Mouse (Mus musculus) testis, postnatal 14 days (tissue): ENCODE measurements around the gene Skap2.

Experiments used
- DNase-seq: peaks from one replicate; pipeline ENCODE4 v3.0.0; 2021; ENCODE audit warnings: low spot score

The Skap2 gene

DNA sequence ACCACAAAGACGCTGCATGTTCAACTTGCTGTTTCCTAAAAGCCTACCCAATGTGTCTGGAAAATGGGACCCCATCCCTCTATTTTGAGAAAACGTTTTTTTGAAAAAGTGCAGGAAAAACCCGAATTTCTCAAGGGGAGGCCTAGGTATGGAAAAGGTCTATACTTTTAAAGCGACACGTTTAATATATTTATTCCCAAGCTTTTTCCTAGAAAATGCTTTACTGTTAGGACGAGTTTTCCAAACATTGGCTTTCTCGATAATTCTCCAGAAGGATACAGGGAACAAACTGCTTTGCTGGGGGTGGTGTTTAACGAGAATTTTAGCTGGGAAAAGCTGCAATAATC lies 6.8 kb downstream of the Skap2 start:
- no peak for DNase-seq

DNA sequence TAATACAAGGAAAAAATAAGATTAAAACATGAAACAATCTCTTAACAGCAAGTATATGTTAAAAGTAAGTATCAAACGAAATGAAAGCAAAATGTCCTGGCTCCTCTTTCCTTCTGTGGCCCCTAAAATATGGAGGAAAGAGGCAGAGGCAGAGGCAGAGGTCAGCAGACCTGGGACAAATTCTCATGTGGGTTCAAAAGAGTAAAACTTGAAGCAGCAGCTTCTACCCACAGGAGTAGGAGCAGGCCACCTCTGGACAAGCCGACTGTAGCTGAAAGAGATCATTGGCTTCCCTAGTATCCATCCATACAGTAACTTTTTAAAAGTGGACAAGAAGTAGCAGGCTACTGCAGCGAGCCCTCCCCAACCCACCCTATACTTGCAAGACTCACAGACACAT lies 7.4 kb downstream of the Skap2 start:
- no peak for DNase-seq

DNA sequence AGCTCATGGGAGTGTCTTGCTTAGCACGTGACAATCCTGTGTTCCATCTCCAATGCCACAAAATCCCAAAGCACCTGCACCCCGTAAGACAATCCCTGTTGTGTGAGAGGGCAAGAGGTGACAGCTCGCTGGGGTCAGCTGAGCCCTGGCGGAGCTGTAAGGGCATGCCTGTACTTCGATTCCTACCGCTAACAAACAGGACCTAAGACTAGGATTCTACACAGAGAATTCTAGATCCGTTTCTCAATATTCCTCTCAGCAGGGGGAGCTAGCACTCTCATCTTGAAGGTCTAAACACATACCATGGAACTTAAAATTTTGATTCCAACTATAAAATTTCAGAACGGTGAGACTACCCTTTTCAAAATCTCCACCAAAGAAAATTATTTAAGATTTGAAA lies 9.7 kb downstream of the Skap2 start:
- DNase-seq = no peak

DNA sequence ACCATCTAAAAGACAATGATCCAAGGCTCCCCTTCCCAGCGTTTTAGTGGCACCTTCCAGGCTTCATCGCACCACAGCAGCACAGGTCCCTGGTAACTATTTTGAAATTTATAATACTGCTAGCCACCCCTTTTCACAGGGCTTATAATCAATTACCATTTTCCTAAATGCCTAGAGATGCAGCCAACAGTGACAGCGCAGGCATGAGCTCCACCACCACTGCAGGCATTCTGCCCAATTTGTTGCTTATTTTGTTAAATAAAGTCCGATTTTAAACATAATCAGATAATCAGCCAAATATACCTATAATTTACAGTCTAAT lies 13.2 kb downstream of the Skap2 start:
- no peak for DNase-seq

DNA sequence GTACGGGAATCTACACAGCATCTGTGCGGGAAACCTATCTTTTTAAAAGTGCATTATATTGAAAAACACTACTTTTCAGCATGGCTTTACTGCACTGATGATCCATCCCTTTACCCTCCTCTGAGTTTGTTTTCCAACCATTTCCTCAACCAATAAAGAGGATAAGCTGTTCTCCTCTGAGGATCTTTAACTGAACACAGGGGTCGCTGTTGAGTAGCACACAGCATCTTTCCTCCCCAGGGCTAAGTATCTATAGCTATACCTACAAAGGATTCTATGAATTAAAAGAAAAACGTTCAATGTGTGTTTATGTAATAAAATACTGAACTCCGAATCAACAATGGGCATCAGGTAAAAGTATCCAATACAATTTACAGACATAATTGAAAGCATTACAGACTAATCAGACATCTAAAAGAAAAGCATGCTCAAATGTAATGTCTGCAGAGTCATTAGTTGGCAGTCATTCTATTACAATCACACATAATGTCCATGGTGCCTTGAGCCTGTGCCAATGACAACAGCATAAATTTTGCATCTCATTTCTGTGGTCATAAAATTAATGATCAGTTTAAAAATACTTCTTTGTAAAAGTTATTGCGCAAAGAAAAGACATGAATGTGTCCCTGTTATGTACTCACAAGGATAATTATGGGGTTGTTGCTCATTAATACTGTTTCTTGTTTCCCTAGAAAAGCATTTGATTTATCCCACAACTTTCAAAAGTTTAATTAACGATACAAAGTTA lies 13.8 kb downstream of the Skap2 start:
- DNase-seq = no peak

DNA sequence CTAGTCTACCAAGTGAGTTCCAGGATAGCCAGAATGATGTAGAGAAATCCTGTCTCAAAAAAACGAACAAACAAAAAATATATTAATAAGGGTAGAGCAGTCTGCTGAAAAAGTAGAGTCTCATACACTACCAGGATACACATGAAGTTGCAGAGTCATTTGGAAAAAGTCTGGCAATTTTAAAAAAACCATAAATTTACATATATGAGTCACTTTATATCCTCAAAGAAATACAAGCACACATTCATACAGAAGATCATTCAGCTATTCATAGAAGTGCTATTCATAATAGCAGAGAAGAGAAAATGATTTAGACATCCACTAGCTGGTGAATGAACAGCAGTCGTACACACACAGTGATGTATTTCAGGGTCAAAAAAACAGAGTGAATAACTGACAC lies 24.4 kb downstream of the Skap2 start:
- DNase-seq = no peak

DNA sequence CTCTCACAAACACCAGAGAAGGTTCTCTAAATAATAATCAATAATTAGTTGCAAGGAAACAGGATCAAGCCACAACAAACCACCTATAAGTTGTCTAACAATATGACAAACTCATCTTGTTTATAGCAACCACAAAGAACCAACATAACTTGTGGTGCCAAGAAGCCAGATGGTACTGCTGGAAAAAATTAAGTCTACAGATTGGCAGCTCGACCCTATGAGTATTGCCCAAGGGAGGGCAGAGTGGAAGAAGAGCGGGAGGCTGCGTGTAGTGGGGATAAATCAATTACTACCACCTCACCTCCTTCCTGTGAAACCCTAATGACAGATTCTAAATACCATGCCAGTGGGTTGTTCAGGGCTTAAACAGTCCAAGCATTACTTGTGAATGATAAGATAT lies 34.7 kb downstream of the Skap2 start:
- DNase-seq = no peak

DNA sequence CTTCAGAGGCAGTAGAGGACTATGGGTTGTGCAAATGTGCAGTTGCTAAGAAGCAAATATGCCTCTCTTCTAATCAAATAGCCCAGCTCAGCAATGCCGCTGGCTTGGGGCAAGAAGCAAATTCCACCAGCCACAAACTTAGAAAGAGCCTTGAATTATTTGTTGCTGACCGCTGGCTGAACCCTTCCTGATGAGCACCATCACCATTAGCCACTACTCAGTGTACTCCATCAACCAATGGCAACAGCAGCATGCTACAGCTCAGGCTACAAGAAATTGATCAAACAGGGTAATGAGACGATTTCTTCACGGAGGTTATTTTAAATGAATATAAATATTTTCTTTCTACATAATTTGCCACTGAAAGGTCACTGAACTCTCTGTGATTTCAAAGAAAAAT lies 36.6 kb downstream of the Skap2 start:
- DNase-seq = no peak

DNA sequence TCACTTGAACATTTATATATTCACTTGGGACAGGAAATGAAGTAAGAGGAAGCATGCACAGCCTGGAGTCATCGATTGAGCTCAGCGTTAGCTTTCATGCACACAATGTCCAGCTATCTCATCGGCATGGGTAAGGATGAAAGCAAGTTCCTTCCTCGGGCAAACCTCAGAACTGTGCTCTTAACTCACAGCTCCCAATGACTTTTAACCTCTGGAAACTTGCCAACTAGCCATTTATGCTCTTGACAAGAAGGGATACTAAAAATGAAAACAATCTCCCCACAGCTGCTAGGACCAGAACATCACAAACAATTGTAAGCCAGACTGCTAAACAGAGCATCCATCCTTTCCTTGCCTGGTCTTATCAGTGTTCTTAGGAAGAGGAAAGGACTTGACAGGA lies 53.4 kb downstream of the Skap2 start:
- DNase-seq = no peak

DNA sequence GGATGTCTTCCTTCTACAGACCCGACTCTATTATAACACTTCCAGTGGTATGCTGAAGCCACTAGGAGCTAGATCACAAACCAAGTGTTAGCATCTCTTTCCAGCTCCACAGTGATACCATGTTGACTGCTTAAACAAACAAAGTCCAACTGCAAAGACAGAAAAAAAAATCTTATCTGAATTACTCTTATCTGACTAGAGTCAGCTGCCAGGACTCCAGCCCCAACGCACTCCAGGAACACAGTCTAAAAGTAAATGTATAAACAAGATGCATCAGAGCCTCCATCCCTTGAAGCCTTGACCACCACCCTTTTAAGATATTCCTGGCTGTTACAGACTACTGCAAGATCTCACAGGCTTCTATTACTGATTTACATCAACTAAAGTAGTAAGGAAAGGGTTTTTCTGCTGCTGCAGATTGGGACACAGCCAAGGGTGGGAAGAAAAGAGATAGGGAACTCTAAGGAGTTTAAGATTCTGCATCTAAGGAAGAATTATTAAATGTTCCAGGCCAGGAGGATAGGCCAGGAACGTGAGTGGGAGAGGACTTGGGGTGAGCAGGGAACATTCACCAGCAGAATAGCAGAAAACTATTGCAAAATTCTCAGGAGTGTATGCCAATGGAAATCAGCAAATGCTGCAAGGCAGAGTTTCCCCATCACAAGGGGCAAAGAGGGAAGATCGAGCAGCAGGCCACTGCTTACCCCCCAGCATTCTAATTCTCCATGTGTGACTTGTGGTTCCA lies 56.1 kb downstream of the Skap2 start:
- peak; percentile 14 for DNase-seq

DNA sequence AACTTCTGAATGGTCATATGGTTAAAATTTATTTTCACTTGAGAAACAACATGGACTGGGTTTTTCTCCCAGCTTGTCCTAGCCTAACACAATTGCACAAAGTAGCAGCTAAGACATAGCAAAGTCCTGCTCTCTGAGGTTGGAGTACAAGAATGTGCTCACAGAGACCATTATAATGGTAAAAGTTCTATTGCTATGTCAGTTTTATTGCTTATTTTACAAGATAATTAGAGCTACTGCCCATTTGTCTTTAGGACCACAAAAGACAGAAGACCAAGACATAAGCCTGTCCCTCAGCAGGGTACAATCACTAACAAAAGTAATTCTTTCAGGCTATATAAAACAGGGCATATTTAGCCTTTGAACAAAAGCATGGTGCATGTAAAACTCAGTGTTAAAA lies 64.7 kb downstream of the Skap2 start:
- DNase-seq = no peak

DNA sequence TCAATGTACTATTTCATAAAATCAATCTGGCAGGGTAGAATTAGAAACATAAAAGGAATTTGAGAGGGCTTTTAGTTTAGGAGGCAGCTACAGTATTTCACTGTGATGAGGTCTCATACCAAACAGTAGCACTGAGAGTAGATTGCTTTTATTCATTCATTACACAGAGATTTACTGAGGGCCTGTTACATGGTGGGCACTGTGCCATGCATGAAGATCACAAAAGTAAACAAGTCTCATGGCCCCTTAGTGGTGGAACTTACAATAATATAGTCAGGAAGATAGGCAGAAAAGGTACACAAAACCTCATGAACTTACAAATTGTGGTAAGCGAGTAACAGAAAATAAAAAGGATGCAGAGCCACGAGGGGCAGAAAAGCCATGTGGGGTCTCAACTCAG lies 67.4 kb downstream of the Skap2 start:
- DNase-seq = no peak

DNA sequence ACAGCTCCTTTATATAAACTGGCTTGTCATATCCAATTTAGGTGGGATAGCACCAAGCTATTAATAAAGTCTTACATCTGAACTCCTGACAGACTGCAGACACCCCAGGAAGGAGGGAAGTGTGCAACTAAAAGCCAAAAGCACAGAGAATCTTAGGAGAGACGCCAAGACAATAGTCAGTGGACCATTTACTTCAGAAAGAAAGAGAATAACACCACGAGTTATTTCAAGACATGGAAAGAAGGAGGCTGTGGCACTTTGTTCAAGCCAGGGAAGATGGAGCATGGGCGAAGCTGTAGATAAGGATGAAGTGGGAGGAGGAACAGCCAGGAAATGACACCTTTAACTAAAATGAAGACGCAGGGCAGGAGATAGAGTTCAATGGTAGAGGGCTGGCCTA lies 78.4 kb downstream of the Skap2 start:
- DNase-seq = no peak

DNA sequence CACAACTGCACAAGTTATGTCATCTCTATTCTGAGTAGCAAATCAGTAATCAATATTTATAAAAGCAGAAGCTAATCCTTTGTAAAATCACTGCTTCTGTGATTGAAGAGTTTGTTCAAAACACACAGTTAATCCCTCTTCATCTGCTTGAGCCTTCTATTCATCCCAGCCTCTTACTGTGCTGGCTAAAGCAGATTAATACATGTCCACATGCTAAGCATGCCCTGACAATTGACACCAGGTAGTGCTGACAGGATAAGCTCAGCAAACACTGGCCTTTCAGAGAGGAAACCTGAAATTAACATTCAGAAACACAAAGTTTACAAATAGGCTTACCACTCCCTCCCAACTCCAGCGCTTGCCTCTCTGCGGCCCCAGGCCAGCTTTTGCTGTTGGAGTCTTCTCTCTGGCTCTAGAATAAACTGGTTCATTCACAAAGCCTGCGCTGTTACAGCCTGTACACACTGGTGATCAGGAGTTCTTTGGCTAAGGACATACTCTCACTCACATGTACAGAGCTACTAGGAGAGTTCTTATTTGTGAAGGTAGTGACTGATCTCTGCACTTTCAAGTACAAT lies 79.2 kb downstream of the Skap2 start:
- no peak for DNase-seq

DNA sequence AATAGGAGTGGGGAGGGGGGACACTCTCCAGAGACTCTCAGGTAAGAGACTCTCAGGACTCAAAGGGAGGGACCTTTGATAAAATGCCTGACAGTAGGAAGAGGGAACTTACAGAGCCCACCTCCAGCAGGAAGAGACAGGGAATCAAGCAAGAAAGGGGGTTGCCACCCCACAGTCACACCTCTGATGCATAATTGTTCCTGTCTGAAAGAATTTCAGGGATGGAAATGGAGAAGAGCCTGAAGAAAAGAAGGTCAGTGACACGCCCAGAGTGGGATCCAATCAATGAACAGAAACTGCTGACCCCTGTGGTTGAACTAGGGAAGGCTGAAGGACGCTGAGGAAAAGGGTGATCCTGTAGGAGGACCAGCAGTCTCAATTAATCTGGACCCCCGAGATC lies 85.2 kb downstream of the Skap2 start:
- no peak for DNase-seq

DNA sequence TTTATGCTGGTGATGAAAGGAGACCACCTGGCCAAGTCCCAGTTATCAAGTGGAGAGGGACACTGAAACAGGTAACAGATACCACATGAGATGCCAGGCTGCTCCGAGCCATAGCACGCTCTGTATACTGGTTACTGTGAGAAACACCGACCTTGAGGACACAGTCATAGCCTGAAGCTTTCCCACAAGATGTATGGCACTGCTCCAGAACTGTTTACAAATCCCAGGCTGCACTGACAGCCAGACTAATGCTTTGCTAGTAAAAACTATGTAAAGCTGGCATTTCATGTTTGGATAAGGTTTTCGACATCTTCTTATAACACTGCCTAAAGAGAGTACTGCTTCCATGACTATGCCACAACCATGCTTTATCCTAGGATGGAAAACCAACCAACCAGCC lies 90.5 kb downstream of the Skap2 start:
- DNase-seq = no peak

DNA sequence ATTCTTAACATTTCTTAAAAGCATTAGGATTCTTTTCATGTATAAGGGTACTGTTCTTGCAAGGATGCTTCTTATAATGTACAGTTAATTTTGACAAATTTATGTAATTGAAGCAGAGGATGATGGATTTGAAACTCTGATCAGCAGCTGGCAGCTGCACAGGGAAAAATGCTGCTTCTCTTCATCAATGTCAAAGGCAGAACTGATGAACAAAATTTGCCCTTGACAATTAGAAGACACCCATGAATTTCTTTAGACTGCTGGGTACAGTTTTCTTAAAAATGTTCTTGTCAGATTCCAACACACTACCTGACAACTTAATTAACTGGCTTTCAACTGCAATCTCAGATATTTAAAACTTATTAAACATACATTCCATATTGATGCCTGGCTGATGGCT lies 103.9 kb downstream of the Skap2 start:
- DNase-seq = no peak

DNA sequence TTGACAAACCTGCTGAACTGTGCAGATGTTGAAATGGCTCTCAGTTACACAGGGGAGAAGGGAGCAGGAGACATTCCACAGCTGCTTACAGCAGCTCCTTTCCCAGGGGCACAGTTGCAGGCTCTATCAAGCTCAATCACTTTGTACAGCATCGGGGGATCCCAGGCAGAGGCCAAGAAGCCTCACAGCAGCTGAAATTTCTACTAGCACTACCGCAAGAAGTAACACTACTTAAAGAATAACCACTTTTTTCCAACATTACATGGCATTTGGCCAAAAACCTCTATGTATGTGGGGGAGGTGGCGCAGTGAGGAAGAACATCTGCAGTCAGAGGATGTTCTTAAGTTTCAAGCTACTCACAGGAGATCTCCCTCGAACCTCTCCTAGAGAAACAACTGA lies 106.7 kb downstream of the Skap2 start:
- no peak for DNase-seq

DNA sequence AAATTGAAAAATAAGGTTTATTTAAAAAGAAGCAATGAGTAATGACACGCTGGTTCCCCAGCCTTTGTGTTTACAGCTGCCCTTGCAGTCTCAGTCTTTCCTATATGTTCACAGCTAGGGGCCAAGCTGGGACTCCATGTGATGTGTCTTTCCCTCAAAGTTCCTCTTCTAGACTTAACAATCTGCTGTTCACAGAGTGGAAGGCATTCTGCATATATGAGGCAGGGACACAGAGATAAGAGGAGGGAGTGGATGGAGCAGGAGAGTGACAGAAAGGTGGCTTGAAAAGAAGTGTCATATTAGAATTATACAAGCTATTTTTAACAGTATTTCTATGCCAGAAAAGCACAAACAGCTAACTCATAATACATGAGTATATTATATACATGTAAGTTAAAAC lies 110.8 kb downstream of the Skap2 start:
- DNase-seq = no peak

DNA sequence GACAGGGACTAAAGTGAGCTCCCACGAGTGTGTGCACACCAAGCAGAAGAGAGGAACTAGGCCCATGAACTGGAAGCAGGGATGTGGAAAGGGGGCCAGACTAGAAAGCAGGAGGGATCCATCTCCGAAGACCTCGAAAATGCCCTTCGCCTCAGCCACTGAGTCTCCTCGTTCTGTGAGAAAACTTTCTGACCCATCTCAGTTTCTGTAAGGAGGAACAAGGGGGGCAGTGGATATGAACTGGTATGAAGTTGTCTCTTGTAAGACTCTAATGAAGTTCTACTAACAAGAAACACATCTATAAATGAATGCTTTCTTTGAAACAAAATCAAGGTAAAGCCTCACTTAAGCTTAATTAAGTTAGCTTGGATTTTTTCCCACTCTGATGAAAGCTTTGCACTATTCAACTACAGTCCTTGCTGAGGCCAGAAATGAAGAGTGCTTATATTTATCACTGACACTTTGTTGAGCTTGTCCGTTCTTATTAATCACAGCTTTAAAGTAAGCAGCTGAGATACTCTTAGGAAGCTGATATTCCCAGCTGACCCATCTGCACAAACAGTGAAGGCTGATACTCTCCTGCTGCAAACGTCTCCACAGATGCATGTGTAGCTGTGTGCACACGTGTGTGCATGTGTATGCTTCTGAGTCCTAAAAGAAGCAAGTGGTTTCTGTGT lies 113.9 kb downstream of the Skap2 start:
- DNase-seq = no peak

DNA sequence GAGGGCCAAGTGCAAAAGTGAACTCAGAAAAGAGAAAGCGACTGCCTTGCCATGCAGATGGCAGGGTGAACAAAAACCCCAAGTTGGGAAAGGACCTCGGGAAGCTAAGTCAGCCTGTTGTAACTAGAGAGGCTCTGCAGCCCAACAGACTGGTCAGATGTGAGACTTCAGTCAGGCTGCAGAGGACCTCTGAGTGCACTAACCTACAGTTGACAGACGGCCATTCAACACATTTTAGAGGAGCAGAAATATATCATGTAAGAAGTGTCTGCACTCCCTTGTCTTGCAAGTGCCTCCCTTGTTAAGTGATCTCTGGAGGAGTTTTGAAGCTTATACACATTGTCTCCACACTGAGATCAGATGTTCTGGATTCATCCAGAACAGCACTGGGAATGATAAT lies 116.6 kb downstream of the Skap2 start:
- DNase-seq = no peak

DNA sequence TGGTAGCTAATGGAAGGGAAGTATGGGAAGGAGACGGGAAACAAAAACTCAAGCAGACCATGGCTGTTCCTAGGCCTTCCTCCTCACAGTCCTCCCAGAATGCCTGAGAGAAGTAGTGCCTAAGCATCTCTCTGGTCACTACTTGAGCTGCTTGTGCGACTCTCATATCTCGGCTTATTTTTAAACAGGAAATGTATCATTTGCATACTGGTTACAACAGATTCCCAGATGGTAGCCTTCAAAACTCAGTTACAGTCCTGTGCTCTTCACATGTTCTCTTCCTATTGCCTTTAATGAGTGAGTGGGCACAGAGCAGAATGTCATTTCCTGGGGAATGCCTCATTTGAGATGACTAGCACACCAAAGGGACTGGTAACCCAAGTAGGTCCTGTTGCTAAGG lies 117.6 kb downstream of the Skap2 start:
- DNase-seq = no peak

DNA sequence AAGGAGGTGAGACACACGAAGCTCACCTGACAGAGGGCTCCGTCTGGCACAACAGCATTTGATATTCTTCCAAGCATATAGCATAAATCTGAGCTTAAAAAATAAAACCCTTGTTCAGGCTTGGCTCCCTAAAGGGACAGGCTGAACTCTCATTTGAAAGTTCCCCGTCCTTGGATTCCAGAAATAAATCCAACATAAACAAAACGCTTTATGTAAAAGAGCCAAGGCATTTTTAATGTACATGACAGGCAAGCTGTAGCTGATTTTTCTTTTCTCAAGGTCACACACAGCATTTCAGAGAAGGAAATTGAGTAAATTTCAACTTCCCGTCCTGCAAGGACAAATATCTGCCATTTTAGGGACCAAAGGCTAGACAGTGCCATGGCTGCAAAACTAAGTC lies 122.0 kb downstream of the Skap2 start:
- no peak for DNase-seq
